Mouse (Mus musculus): Measurements from ENCODE around the gene Spred1. TPM values are rescaled to one million over a fixed set of nuclear protein-coding genes. Genes with fewer than 3 reads are reported as not detected.

Gene Spred1
- polyA plus RNA-seq, 1 experiment from 2014 or later = 20.8 TPM

GRCm38 (mm10) chr2:117110355-117110866 is 10.8 kb upstream of the Spred1 start:
- no peak overlapping the region for H3K27ac ChIP-seq (ENCODE audit: low read depth, low read length)
- H3K27me3 ChIP-seq (ENCODE audit: control insufficient read depth, insufficient read depth, low read length) = no peaks in the 10 kb centered on the region
- no peak overlapping the region for H3K4me2 ChIP-seq (ENCODE audit: low read depth, low read length, severe bottlenecking)
- DNase-seq (ENCODE audit: low spot score) = no peak
- H3K9ac ChIP-seq (ENCODE audit: low read length) = no peak overlapping the region
- WGBS = 64% methylated on average over 6 of the region's 6 CpGs
- no peak for ATAC-seq (replicated peaks; ENCODE audit: low FRiP score)
- no peaks in the 10 kb centered on the region for H3K36me3 ChIP-seq (ENCODE audit: control insufficient read depth, insufficient read depth, low read length)
- 0 out of 2 replicates have a peak, but pooled peaks cover 1% of the 10 kb centered on the region for H3K4me1 ChIP-seq (replicated peaks; ENCODE audit: control insufficient read depth, insufficient read depth, low read length)
- no peak overlapping the region for H3K4me3 ChIP-seq (ENCODE audit: low read depth, low read length)
- H3K9me3 ChIP-seq (ENCODE audit: control insufficient read depth, low read length) = no peaks in the 10 kb centered on the region

- Histone ChIP-seq H3K4me2 (ENCODE audit: low read depth, low read length, severe bottlenecking) (no peak overlapping the region), H3K9ac (ENCODE audit: low read length) (no peak overlapping the region), H3K9me3 (ENCODE audit: control insufficient read depth, low read length) (no peaks in the 10 kb centered on the region), H3K4me1 (replicated peaks; ENCODE audit: control insufficient read depth, insufficient read depth, low read length) (0 out of 2 replicates have a peak, but pooled peaks cover 1% of the 10 kb centered on the region), H3K27me3 (ENCODE audit: control insufficient read depth, insufficient read depth, low read length) (no peaks in the 10 kb centered on the region), H3K36me3 (ENCODE audit: control insufficient read depth, insufficient read depth, low read length) (no peaks in the 10 kb centered on the region), H3K4me3 (ENCODE audit: low read depth, low read length) (no peak overlapping the region), H3K27ac (ENCODE audit: low read depth, low read length) (no peak overlapping the region)
- no peak for ATAC-seq (replicated peaks; ENCODE audit: low FRiP score)
- DNase-seq (ENCODE audit: low spot score) = no peak
- WGBS = 82% methylated on average over 2 of the region's 2 CpGs
These were observed 7.9 kb upstream of the Spred1 start for GRCm38 (mm10) chr2:117113262-117113661.

- Histone ChIP-seq H3K9me3 (ENCODE audit: control insufficient read depth, low read length) (no peaks in the 10 kb centered on the region), H3K9ac (ENCODE audit: low read length) (no peak overlapping the region), H3K36me3 (ENCODE audit: control insufficient read depth, insufficient read depth, low read length) (no peaks in the 10 kb centered on the region), H3K27me3 (ENCODE audit: control insufficient read depth, insufficient read depth, low read length) (no peaks in the 10 kb centered on the region), H3K27ac (ENCODE audit: low read depth, low read length) (no peak overlapping the region), H3K4me3 (ENCODE audit: low read depth, low read length) (no peak overlapping the region), H3K4me1 (replicated peaks; ENCODE audit: control insufficient read depth, insufficient read depth, low read length) (0 out of 2 replicates have a peak, but pooled peaks cover 1% of the 10 kb centered on the region), H3K4me2 (ENCODE audit: low read depth, low read length, severe bottlenecking) (no peak overlapping the region)
- no peak for ATAC-seq (replicated peaks; ENCODE audit: low FRiP score)
- DNase-seq (ENCODE audit: low spot score) = no peak
- 77% methylated on average over 4 of the region's 4 CpGs for WGBS
These were observed 7.4 kb upstream of the Spred1 start for GRCm38 (mm10) chr2:117113762-117114161.

GRCm38 (mm10) chr2:117118516-117118915 is 2.7 kb upstream of the Spred1 start:
- no peak overlapping the region for H3K4me3 ChIP-seq (ENCODE audit: low read depth, low read length)
- no peaks in the 10 kb centered on the region for H3K27me3 ChIP-seq (ENCODE audit: control insufficient read depth, insufficient read depth, low read length)
- ATAC-seq (replicated peaks; ENCODE audit: low FRiP score) = no peak
- no peak for DNase-seq (ENCODE audit: low spot score)
- no peak overlapping the region for H3K4me2 ChIP-seq (ENCODE audit: low read depth, low read length, severe bottlenecking)
- WGBS = 58% methylated on average over 2 of the region's 2 CpGs
- H3K4me1 ChIP-seq (replicated peaks; ENCODE audit: control insufficient read depth, insufficient read depth, low read length) = peaks cover 5% of the 10 kb centered on the region; the same call in 1 of the 2 replicates
- H3K27ac ChIP-seq (ENCODE audit: low read depth, low read length) = no peak overlapping the region
- no peak overlapping the region for H3K9ac ChIP-seq (ENCODE audit: low read length)
- no peaks in the 10 kb centered on the region for H3K36me3 ChIP-seq (ENCODE audit: control insufficient read depth, insufficient read depth, low read length)
- no peaks in the 10 kb centered on the region for H3K9me3 ChIP-seq (ENCODE audit: control insufficient read depth, low read length)

- Histone ChIP-seq H3K4me3 (ENCODE audit: low read depth, low read length) (peak overlapping the region; percentile 92), H3K9ac (ENCODE audit: low read length) (peak overlapping the region; percentile 95), H3K27ac (ENCODE audit: low read depth, low read length) (peak overlapping the region; percentile 96), H3K9me3 (ENCODE audit: control insufficient read depth, low read length) (no peaks in the 10 kb centered on the region), H3K27me3 (ENCODE audit: control insufficient read depth, insufficient read depth, low read length) (no peaks in the 10 kb centered on the region), H3K4me2 (ENCODE audit: low read depth, low read length, severe bottlenecking) (peak overlapping the region; percentile 69), H3K36me3 (ENCODE audit: control insufficient read depth, insufficient read depth, low read length) (no peaks in the 10 kb centered on the region), H3K4me1 (replicated peaks; ENCODE audit: control insufficient read depth, insufficient read depth, low read length) (peaks cover 3% of the 10 kb centered on the region; the same call in 1 of the 2 replicates)
- DNase-seq (ENCODE audit: low spot score) = peak; percentile 82
- peak; percentile 42 for ATAC-seq (replicated peaks; ENCODE audit: low FRiP score)
- 2% methylated on average over 30 of the region's 30 CpGs for WGBS
These were observed 1.6 kb upstream of the Spred1 start for GRCm38 (mm10) chr2:117119291-117120245.

GRCm38 (mm10) chr2:117120246-117121211 is 645 bp upstream of the Spred1 start:
- no peaks in the 10 kb centered on the region for H3K27me3 ChIP-seq (ENCODE audit: control insufficient read depth, insufficient read depth, low read length)
- peak overlapping the region; percentile 96 for H3K27ac ChIP-seq (ENCODE audit: low read depth, low read length)
- peak overlapping the region; percentile 69 for H3K4me2 ChIP-seq (ENCODE audit: low read depth, low read length, severe bottlenecking)
- H3K4me3 ChIP-seq (ENCODE audit: low read depth, low read length) = peak overlapping the region; percentile 92
- H3K4me1 ChIP-seq (replicated peaks; ENCODE audit: control insufficient read depth, insufficient read depth, low read length) = peaks cover 3% of the 10 kb centered on the region; the same call in 1 of the 2 replicates
- under 1% methylated on average over 91 of the region's 101 CpGs for WGBS
- peak; percentile 87 for ATAC-seq (replicated peaks; ENCODE audit: low FRiP score)
- peak overlapping the region; percentile 95 for H3K9ac ChIP-seq (ENCODE audit: low read length)
- peak; percentile 97 for DNase-seq (ENCODE audit: low spot score)
- no peaks in the 10 kb centered on the region for H3K36me3 ChIP-seq (ENCODE audit: control insufficient read depth, insufficient read depth, low read length)
- no peaks in the 10 kb centered on the region for H3K9me3 ChIP-seq (ENCODE audit: control insufficient read depth, low read length)

- H3K36me3 ChIP-seq (ENCODE audit: control insufficient read depth, insufficient read depth, low read length) = no peaks in the 10 kb centered on the region
- ATAC-seq (replicated peaks; ENCODE audit: low FRiP score) = no peak
- no peaks in the 10 kb centered on the region for H3K9me3 ChIP-seq (ENCODE audit: control insufficient read depth, low read length)
- peak overlapping the region; percentile 69 for H3K4me2 ChIP-seq (ENCODE audit: low read depth, low read length, severe bottlenecking)
- peak overlapping the region; percentile 95 for H3K9ac ChIP-seq (ENCODE audit: low read length)
- H3K4me1 ChIP-seq (replicated peaks; ENCODE audit: control insufficient read depth, insufficient read depth, low read length) = peaks cover 3% of the 10 kb centered on the region; the same call in 1 of the 2 replicates
- H3K4me3 ChIP-seq (ENCODE audit: low read depth, low read length) = peak overlapping the region; percentile 92
- no peak for DNase-seq (ENCODE audit: low spot score)
- no peaks in the 10 kb centered on the region for H3K27me3 ChIP-seq (ENCODE audit: control insufficient read depth, insufficient read depth, low read length)
- WGBS = under 1% methylated on average over 19 of the region's 19 CpGs
- peak overlapping the region; percentile 96 for H3K27ac ChIP-seq (ENCODE audit: low read depth, low read length)
These were observed 921 bp downstream of the Spred1 start for GRCm38 (mm10) chr2:117121984-117122605.

All from forebrain, embryonic 11.5 days (tissue).